Mouse (Mus musculus) stomach, embryonic 15.5 days (tissue): ENCODE data around the gene Hps6. TPM values are rescaled to one million over a fixed set of nuclear protein-coding genes. Genes with fewer than 3 reads are reported as not detected.

ENCODE experiments used
- ATAC-seq: fragments of 200-750 bp; cut with Nextera tagmentation; 2 replicates; pipeline ENCODE4 v1.8.0; 2017; ENCODE audit warnings: low read depth, moderate number of reproducible peaks, moderate TSS enrichment; ENCODE audit not compliant: insufficient read depth, low FRiP score
- H3K27ac ChIP-seq: fragments of 300-500 bp; sonication (generic); 2 replicates; pipeline ENCODE4 v1.5.1; 2015; ENCODE audit warnings: mild to moderate bottlenecking, inconsistent platforms
- H3K27me3 ChIP-seq: fragments of 300-500 bp; sonication (generic); replicated peaks from 2 replicates; pipeline ENCODE4 v1.6.1; 2015; ENCODE audit warnings: inconsistent platforms
- H3K36me3 ChIP-seq: fragments of 300-500 bp; sonication (generic); 2 replicates; pipeline ENCODE4 v1.6.1; 2015; ENCODE audit warnings: inconsistent platforms
- H3K4me1 ChIP-seq: fragments of 300-500 bp; sonication (generic); 2 replicates; pipeline ENCODE4 v1.6.1; 2015; ENCODE audit warnings: inconsistent platforms
- H3K4me2 ChIP-seq: fragments of 300-500 bp; sonication (generic); 2 replicates; pipeline ENCODE4 v1.6.1; 2015; ENCODE audit warnings: mild to moderate bottlenecking, inconsistent platforms
- H3K4me3 ChIP-seq: fragments of 300-500 bp; sonication (generic); replicated peaks from 2 replicates; pipeline ENCODE4 v1.5.1; 2015; ENCODE audit warnings: inconsistent platforms
- H3K9ac ChIP-seq: fragments of 300-500 bp; sonication (generic); 2 replicates; pipeline ENCODE4 v1.6.1; 2015; ENCODE audit warnings: inconsistent platforms
- H3K9me3 ChIP-seq: fragments of 300-500 bp; sonication (generic); 2 replicates; pipeline ENCODE4 v1.6.1; 2016; ENCODE audit warnings: inconsistent platforms
- WGBS: fragments of 180-500 bp; shearing (Covaris S2); methylation state at CpG from one replicate; pipeline ENCODE4 v1.1.7; 2015; 5-methylcytosine and 5-hydroxymethylcytosine counted together
- polyA plus RNA-seq: library from polyadenylated mRNA; unstranded; fragments of >200 nt; fragmentation: Nextera tagmentation; extraction: Ambion mirVana; gene quantifications from 2 replicates; pipeline ENCODE4 v1.2.1, GENCODE M21; 2015

Hps6 gene
- polyA plus RNA-seq, 1 experiment from 2014 or later: 8.1 TPM

- peaks cover 64% of the 10 kb centered on the region for H3K4me1 ChIP-seq
- H3K36me3 ChIP-seq: peaks cover 6% of the 10 kb centered on the region; the same call in 1 of the 2 replicates
- H3K27ac ChIP-seq: peak overlapping the region; percentile 99
- H3K27me3 ChIP-seq: no peaks in the 10 kb centered on the region
- H3K9ac ChIP-seq: peak overlapping the region; percentile 3; the same call in 1 of the 2 replicates
- peak overlapping the region; percentile 95 for H3K4me3 ChIP-seq
- WGBS: 6% methylated on average over 7 of the region's 7 CpGs
- no peaks in the 10 kb centered on the region for H3K9me3 ChIP-seq
- H3K4me2 ChIP-seq: peak overlapping the region; percentile 90
- ATAC-seq: no peak
Observed at GRCm38 (mm10) chr19:46041299-46041932, 38.1 kb downstream of the Hps6 start.

- ATAC-seq: no peak
- 0% methylated on average over 6 of the region's 14 CpGs for WGBS
- peak overlapping the region; percentile 95 for H3K4me3 ChIP-seq
- peak overlapping the region; percentile 90 for H3K4me2 ChIP-seq
- peak overlapping the region; percentile 99 for H3K27ac ChIP-seq
- H3K36me3 ChIP-seq: 0 out of 2 replicates have a peak, but pooled peaks cover 1% of the 10 kb centered on the region
- peaks cover 63% of the 10 kb centered on the region for H3K4me1 ChIP-seq
- peak overlapping the region; percentile 24; the same call in 1 of the 2 replicates for H3K9ac ChIP-seq
- no peaks in the 10 kb centered on the region for H3K9me3 ChIP-seq
- no peaks in the 10 kb centered on the region for H3K27me3 ChIP-seq
Observed at GRCm38 (mm10) chr19:46041933-46042475, 38.7 kb downstream of the Hps6 start.

- Histone ChIP-seq H3K4me3 (peak overlapping the region; percentile 95), H3K9me3 (no peaks in the 10 kb centered on the region), H3K9ac (0 out of 2 replicates have a peak overlapping the region, but pooled peaks have one; percentile 24), H3K4me2 (peak overlapping the region; percentile 90), H3K4me1 (peaks cover 58% of the 10 kb centered on the region), H3K27ac (peak overlapping the region; percentile 99), H3K36me3 (no peaks in the 10 kb centered on the region), H3K27me3 (no peaks in the 10 kb centered on the region)
- WGBS: 5% methylated on average over 6 of the region's 6 CpGs
- no peak for ATAC-seq
Observed at GRCm38 (mm10) chr19:46042476-46043011, 39.2 kb downstream of the Hps6 start.

DNA sequence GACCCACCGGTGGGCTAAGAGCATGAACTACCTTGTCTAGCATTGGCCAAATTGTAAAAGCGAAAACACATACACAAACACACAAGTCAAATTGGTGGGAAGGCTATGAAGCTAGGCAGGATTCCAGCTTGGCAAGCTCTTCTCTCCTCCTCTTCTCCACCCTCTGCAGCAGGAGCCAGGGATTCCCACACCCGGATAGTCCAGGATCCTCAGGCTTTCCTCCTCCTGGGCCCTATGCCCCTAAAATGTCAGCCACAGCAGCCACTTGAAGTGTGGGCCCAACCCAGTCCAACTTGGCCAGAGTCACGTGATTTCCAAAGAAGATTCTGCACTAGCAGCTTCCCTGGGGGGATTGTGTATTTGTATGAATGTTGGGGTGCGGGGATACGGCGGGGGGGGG lies 40.1 kb downstream of the Hps6 start:
- Histone ChIP-seq H3K36me3 (no peaks in the 10 kb centered on the region), H3K9ac (no peak overlapping the region), H3K9me3 (no peaks in the 10 kb centered on the region), H3K4me3 (peak overlapping the region; percentile 95), H3K27me3 (no peaks in the 10 kb centered on the region), H3K4me2 (peak overlapping the region; percentile 90), H3K4me1 (peaks cover 50% of the 10 kb centered on the region), H3K27ac (peak overlapping the region; percentile 99)
- no peak for ATAC-seq
- WGBS: 46% methylated on average over 7 of the region's 7 CpGs

GRCm38 (mm10) chr19:46044271-46044992 lies 41.1 kb downstream of the Hps6 start, which contains the start of gene Pprc1:
TSS of gene Pprc1 (plus strand) at chr19:46044886.
- 1% methylated on average over 28 of the region's 34 CpGs for WGBS
- Histone ChIP-seq H3K4me2 (peak within 1 kb of the TSS; percentile 90), H3K9ac (peak within 1 kb of the TSS; percentile 97), H3K27ac (peak within 1 kb of the TSS; percentile 99), H3K36me3 (no peaks in the 10 kb centered on the region), H3K27me3 (no peaks in the 10 kb centered on the region), H3K4me1 (peaks cover 50% of the 10 kb centered on the region), H3K9me3 (no peaks in the 10 kb centered on the region), H3K4me3 (peak within 1 kb of the TSS; percentile 95)
- ATAC-seq: no peak; the same call in 1 of the 2 replicates

DNA sequence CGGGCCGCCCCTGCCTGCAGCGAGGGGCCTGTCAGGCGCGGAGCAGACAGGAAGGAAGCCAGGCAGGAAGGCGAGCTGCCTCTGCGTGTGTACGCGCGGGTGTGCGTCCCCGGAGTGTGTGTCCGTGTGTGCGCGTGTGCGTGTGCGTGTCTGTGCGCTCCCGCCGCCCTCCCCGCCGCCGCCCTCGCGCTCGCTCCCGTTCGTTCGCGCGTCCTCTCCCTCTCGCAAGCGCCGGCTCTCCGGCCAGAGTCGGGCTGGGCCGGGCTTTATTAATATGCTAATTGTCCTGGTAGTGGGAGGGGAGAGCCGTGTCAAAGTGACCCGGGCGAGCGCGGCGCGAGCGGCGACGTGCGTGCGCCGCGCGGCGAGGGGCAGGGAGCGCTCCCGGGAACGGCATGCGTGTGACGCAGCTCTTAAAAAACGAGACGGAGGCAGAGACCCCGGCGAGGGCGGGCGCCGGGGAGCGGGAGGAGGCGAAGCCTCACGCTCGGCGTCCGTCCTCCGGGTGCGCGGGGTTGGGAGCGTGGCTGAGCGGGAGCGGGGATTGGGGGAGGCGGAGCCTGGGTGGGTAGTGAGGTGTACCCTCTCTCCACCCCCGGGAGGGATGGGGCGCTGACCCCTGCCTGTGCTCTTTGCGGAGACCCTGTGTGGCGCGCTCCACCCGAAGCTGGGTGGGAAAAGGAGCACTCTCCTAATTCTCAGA lies 41.8 kb downstream of the Hps6 start, which contains the start of gene Ldb1:
Gene Ldb1, minus strand, starts transcription at position 222 of the 703 bp plus-strand sequence.
- Histone ChIP-seq H3K4me3 (peak within 1 kb of the TSS; percentile 95), H3K9me3 (no peaks in the 10 kb centered on the region), H3K4me2 (peak within 1 kb of the TSS; percentile 90), H3K27ac (peak within 1 kb of the TSS; percentile 99), H3K27me3 (no peaks in the 10 kb centered on the region), H3K4me1 (peaks cover 47% of the 10 kb centered on the region), H3K9ac (peak within 1 kb of the TSS; percentile 97), H3K36me3 (no peaks in the 10 kb centered on the region)
- ATAC-seq: peak; percentile 79
- WGBS: under 1% methylated on average over 83 of the region's 84 CpGs

DNA sequence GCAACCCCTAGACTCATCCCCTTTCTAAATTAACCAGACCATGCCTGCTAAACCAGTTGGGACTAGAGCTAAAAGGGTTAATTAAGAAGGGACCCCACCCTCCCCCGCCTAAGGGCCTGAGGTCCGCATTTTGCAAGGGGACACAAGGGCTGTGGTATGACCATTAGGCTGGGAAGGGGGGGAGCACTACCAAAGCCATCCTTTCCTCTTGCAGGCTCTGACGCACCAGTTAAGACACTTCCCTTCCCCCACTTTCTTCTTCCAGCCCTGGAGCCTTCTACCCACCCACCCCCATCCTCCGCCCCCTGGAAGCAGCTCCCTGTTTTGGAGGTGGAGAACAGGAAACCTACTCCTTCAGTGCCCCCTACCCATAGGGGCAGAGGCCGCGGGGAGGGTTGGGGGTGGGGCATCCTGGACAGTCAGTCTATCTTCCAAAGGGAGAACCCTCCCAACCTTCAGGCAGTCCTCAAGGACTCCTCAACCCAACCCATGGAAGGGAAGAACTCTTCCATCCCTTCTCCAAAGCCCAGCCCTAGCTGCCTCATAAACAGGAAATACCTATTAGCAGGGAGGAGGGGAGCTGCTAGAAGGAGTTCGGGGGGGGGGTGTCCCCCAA lies 42.5 kb downstream of the Hps6 start:
- 0% methylated on average over 7 of the region's 7 CpGs for WGBS
- peak overlapping the region; percentile 97 for H3K9ac ChIP-seq
- peak; percentile 57 for ATAC-seq
- peak overlapping the region; percentile 90 for H3K4me2 ChIP-seq
- peaks cover 42% of the 10 kb centered on the region for H3K4me1 ChIP-seq
- H3K9me3 ChIP-seq: no peaks in the 10 kb centered on the region
- no peaks in the 10 kb centered on the region for H3K27me3 ChIP-seq
- no peaks in the 10 kb centered on the region for H3K36me3 ChIP-seq
- H3K4me3 ChIP-seq: peak overlapping the region; percentile 95
- peak overlapping the region; percentile 99 for H3K27ac ChIP-seq

DNA sequence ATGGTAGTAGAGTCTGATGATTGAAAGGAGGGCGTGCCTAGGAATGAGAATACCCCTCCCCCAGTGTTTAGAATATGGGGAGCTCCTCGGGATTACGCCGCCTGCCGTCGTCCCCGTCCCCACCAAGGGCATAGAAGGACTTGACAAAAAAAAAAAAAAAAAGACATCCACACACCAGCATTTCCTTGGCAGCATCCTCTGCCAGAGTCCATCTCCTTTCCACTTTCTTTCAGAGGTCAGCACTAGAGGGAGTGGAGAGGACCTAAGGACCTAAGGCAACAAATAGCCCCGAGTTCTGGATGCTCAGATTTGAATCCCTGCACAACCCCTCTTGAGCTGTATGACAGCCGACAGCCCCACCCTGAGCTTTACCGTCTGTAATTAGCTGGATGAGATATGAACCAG lies 43.3 kb downstream of the Hps6 start:
- Histone ChIP-seq H3K36me3 (no peaks in the 10 kb centered on the region), H3K9me3 (no peaks in the 10 kb centered on the region), H3K4me3 (no peak overlapping the region), H3K4me1 (peaks cover 34% of the 10 kb centered on the region), H3K4me2 (peak overlapping the region; percentile 90), H3K9ac (no peak overlapping the region), H3K27ac (peak overlapping the region; percentile 99), H3K27me3 (no peaks in the 10 kb centered on the region)
- no peak for ATAC-seq
- 5% methylated on average over 10 of the region's 10 CpGs for WGBS

- WGBS: 66% methylated on average over 2 of the region's 2 CpGs
- no peak overlapping the region for H3K9ac ChIP-seq
- H3K36me3 ChIP-seq: no peaks in the 10 kb centered on the region
- no peaks in the 10 kb centered on the region for H3K27me3 ChIP-seq
- no peak overlapping the region for H3K4me2 ChIP-seq
- no peak overlapping the region for H3K4me3 ChIP-seq
- no peak for ATAC-seq
- H3K9me3 ChIP-seq: no peaks in the 10 kb centered on the region
- H3K27ac ChIP-seq: no peak overlapping the region
- peaks cover 26% of the 10 kb centered on the region for H3K4me1 ChIP-seq
Observed at GRCm38 (mm10) chr19:46047426-46047825, 44.1 kb downstream of the Hps6 start.

DNA sequence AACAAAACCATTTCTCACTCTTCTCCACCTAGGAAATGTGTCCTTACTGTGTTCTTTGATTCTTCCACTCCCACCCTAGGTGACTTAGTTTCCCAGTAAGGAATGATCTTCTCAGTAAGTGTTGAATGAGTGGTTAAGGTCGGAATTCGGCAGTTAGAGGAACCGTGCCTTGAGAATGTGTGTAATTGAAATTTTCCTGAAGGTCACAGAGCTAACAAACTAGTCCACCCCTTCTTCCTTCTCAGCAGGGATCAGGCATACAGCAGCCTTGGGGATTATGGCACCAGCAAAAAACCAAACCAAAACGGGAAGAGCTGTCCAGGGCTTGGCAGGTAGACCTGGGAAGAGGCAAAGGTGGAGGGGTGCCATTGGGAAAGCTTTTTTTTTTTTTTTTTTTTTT lies 45.8 kb downstream of the Hps6 start:
- H3K4me1 ChIP-seq: peaks cover 14% of the 10 kb centered on the region
- H3K9me3 ChIP-seq: no peaks in the 10 kb centered on the region
- H3K27me3 ChIP-seq: no peaks in the 10 kb centered on the region
- no peak overlapping the region for H3K4me2 ChIP-seq
- no peak overlapping the region for H3K27ac ChIP-seq
- no peak overlapping the region for H3K4me3 ChIP-seq
- no peak for ATAC-seq
- no peak overlapping the region for H3K9ac ChIP-seq
- H3K36me3 ChIP-seq: no peaks in the 10 kb centered on the region
- 68% methylated on average over 4 of the region's 4 CpGs for WGBS

DNA sequence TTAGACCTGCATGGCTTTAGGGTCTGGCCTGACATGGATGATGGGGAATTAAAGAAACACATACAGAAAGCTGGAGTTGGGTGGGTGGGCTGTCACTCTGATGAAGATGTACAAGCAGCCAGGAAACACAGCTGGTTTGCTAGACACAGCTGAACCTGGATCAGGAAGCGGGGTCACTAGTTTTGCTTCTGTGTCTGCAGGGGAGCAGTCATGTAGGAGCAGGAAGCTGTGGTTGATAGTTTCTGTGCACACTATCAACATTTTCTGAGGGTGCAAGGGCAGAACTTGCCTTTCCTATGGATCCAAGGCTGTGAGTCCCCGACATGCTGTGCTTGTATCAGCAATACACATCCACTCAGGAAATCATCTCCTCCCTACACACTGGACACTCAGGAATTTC lies 47.2 kb downstream of the Hps6 start:
- no peak for ATAC-seq
- H3K36me3 ChIP-seq: no peaks in the 10 kb centered on the region
- no peak overlapping the region for H3K9ac ChIP-seq
- no peaks in the 10 kb centered on the region for H3K27me3 ChIP-seq
- peaks cover 14% of the 10 kb centered on the region for H3K4me1 ChIP-seq
- H3K4me3 ChIP-seq: no peak overlapping the region
- whole genome bisulfite sequencing: 58% methylated on average over 2 of the region's 2 CpGs
- H3K9me3 ChIP-seq: no peaks in the 10 kb centered on the region
- no peak overlapping the region for H3K4me2 ChIP-seq
- no peak overlapping the region for H3K27ac ChIP-seq
